Comparison of ENCODE assay signal across 8 mouse cellular contexts in genomic region chr5:30343107-30343506, GRCm38 (mm10).
DNase-seq lines count a peak whose midpoint lies in the region.

No protein-coding gene starts in this region.

- peaks cover 24% of the 10 kb centered on the region for H3K27me3 ChIP-seq in midbrain, embryonic 10.5 days (ENCODE audit: low read depth, poor library complexity, severe bottlenecking)

- intact Hi-C loops in left cerebral cortex, postnatal 36 days (cut with DNase I): no loop called here

- no peak overlapping the region; the same call in 1 of the 2 replicates for H3K27ac ChIP-seq in midbrain, embryonic 10.5 days (replicated peaks)

- 3% methylated on average over 9 of the region's 9 CpGs for WGBS in midbrain, embryonic 10.5 days

- no peaks in the 10 kb centered on the region for H3K9me3 ChIP-seq in midbrain, embryonic 10.5 days (replicated peaks)

- peak overlapping the region; percentile 46 for H3K4me3 ChIP-seq in midbrain, embryonic 10.5 days

- DNase-seq in gastrocnemius, adult 18-20 months (ENCODE audit: low spot score): peak; percentile 47
- DNase-seq in gastrocnemius, postnatal 25 days: no peak
- peak; percentile 87 to 88 for DNase-seq in cerebellum, postnatal 10 days
- DNase-seq in gastrocnemius, postnatal 10 days: peak; percentile 61
- DNase-seq in kidney, adult 11 months: peak; percentile 24
- DNase-seq in left cerebral cortex, postnatal 36 days (ENCODE audit: low spot score in 2 of 2): peak; percentile 69 to 74
- peak; percentile 74 for DNase-seq in midbrain, embryonic 10.5 days (ENCODE audit: low spot score)
- DNase-seq in spleen, adult 12 weeks (ENCODE audit: low spot score): peak; percentile 14

- no peaks in the 10 kb centered on the region for H3K36me3 ChIP-seq in midbrain, embryonic 10.5 days

- H3K4me1 ChIP-seq in midbrain, embryonic 10.5 days: peaks cover 8% of the 10 kb centered on the region
